In the genomic region with DNA sequence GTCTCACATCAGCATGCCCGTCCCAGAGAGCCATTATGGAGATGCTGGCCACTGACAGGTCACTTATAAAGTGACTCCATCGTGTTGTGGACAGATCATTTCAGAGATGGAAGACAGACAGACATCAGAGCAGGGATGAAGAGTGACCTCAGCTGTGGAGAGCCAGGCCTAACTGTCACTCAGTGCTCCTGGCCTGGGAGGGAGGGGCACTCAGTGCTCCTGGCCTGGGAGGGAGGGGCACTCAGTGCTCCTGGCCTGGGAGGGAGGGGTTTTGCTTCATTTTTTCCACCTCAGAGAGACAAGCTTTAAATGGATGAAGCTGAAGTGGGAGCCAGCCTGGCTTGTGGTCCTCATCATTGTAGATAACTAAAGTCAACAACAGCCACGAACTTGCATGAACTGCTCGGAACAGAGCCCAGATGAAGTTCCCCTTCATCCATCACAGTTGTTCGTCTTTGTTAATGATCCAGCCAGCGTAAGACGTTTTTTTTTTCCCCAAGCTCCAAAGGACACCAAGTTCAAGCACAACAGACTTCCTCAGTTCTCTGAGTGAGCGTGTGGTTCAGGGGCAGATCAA, we compare ENCODE assay signal across 13 mouse cellular contexts.
A peak's percentile ranks its signal among the peaks of the same experiment; 100 is the strongest.
DNase-seq lines count a peak whose midpoint lies in the region; ATAC-seq and TF ChIP-seq lines count a peak whose summit lies in the region.
"Had no signal": no experiment of that assay in that cellular context is flagged by ENCODE, and none has a peak within 500 bp of the region (broad histone marks: within the 10 kb centered on the region; RNA-seq: fewer than 3 reads in every experiment).

No protein-coding gene starts in this region.

- intact Hi-C loops in gastrocnemius, postnatal 14 days (cut with DNase I; ENCODE audit: low total_unique reads): loop anchor here (10.0 kb wide), 2 partner anchors 93 to 107 kb away; partner anchors contain the start of gene S1pr3

- H3K27me3 ChIP-seq in lung, embryonic 14.5 days (ENCODE audit: insufficient read depth, low read length): no peaks in the 10 kb centered on the region
- no peaks in the 10 kb centered on the region for H3K27me3 ChIP-seq in heart, embryonic 10.5 days (ENCODE audit: insufficient read depth, poor library complexity, severe bottlenecking)
- H3K27me3 ChIP-seq in kidney, embryonic 14.5 days (ENCODE audit: control insufficient read depth, insufficient read depth, low read length): no peaks in the 10 kb centered on the region
- H3K27me3 ChIP-seq: CH12.LX had no signal

- TF ChIP-seq CTCF in lung, embryonic 14.5 days (IDR thresholded peaks at IDR 0.05; ENCODE audit: low read depth): no peak
- TF ChIP-seq CTCF in lung, adult 2 months (IDR thresholded peaks at IDR 0.05; ENCODE audit: insufficient read depth, low read length): no peak

- no peaks in the 10 kb centered on the region for H3K36me3 ChIP-seq in lung, embryonic 14.5 days (ENCODE audit: insufficient read depth)
- no peaks in the 10 kb centered on the region for H3K36me3 ChIP-seq in heart, embryonic 10.5 days
- no peaks in the 10 kb centered on the region for H3K36me3 ChIP-seq in kidney, embryonic 14.5 days (ENCODE audit: control insufficient read depth, insufficient read depth, low read length)

- no peak for TF ChIP-seq POLR2A in lung, adult 2 months (IDR thresholded peaks at IDR 0.05; ENCODE audit: borderline replicate concordance, extremely low read depth, low read depth, low read length)

- H3K4me2 ChIP-seq in lung, embryonic 14.5 days: no peak overlapping the region
- H3K4me2 ChIP-seq in kidney, embryonic 14.5 days (replicated peaks; ENCODE audit: low read depth, low read length): no peak overlapping the region

- no peaks in the 10 kb centered on the region for H3K9me3 ChIP-seq in lung, embryonic 14.5 days (ENCODE audit: low read depth, low read length)
- H3K9me3 ChIP-seq in heart, embryonic 10.5 days: no peaks in the 10 kb centered on the region
- no peaks in the 10 kb centered on the region for H3K9me3 ChIP-seq in kidney, embryonic 14.5 days (ENCODE audit: control insufficient read depth, low read length)

- 8% methylated on average over 8 of the region's 8 CpGs for WGBS in lung, embryonic 14.5 days
- 42% methylated on average over 8 of the region's 8 CpGs for WGBS in lung, adult 2 months
- 41% methylated on average over 8 of the region's 8 CpGs for WGBS in heart, embryonic 10.5 days
- WGBS in kidney, embryonic 14.5 days: 28% methylated on average over 8 of the region's 8 CpGs

- peak overlapping the region; percentile 82 for H3K27ac ChIP-seq in lung, embryonic 14.5 days (ENCODE audit: low read depth)
- H3K27ac ChIP-seq in heart, embryonic 10.5 days: peak overlapping the region; percentile 65; the same call in 1 of the 2 replicates
- peak overlapping the region; percentile 91 for H3K27ac ChIP-seq in kidney, embryonic 14.5 days (ENCODE audit: low read depth, low read length)
- H3K27ac ChIP-seq: left cerebral cortex, adult 2 months; macrophage had no signal

- no peak overlapping the region for H3K9ac ChIP-seq in lung, embryonic 14.5 days
- no peak overlapping the region for H3K9ac ChIP-seq in kidney, embryonic 14.5 days (ENCODE audit: low read depth, low read length)

- ATAC-seq in lung, embryonic 14.5 days (ENCODE audit: insufficient read depth): peak; percentile 32
- no peak; the same call in 1 of the 2 replicates for ATAC-seq in kidney, embryonic 14.5 days (ENCODE audit: low FRiP score, low TSS enrichment)

- peaks cover 36% of the 10 kb centered on the region for H3K4me1 ChIP-seq in lung, embryonic 14.5 days (ENCODE audit: insufficient read depth)
- H3K4me1 ChIP-seq in lung, adult 2 months (ENCODE audit: control insufficient read depth, insufficient read depth, low read length): 0 out of 2 replicates have a peak, but pooled peaks cover 5% of the 10 kb centered on the region
- peaks cover 53% of the 10 kb centered on the region for H3K4me1 ChIP-seq in heart, embryonic 10.5 days
- peaks cover 43% of the 10 kb centered on the region for H3K4me1 ChIP-seq in kidney, embryonic 14.5 days (ENCODE audit: control insufficient read depth, insufficient read depth, low read length)

- DNase-seq in lung, embryonic 14.5 days: peak; percentile 88
- DNase-seq in lung, adult 2 months: no peak
- no peak for DNase-seq in heart, embryonic 10.5 days (ENCODE audit: low spot score)
- DNase-seq in lung, postnatal 25 days (ENCODE audit: low spot score): peak; percentile 42
- no peak for DNase-seq in gastrocnemius, postnatal 14 days
- no peak for DNase-seq in adrenal gland, postnatal 10 days
- DNase-seq in frontal cortex, adult 2 months (ENCODE audit: extremely low spot score in 1 of 2, low spot score in 1 of 2): no peak
- DNase-seq: thymus, postnatal 4 days had no signal

- no peak overlapping the region for H3K4me3 ChIP-seq in lung, embryonic 14.5 days (ENCODE audit: low read depth, low read length)
- no peak overlapping the region for H3K4me3 ChIP-seq in lung, adult 2 months (replicated peaks; ENCODE audit: extremely low read depth, low read depth, low read length)
- H3K4me3 ChIP-seq in heart, embryonic 10.5 days: no peak overlapping the region
- H3K4me3 ChIP-seq in kidney, embryonic 14.5 days (ENCODE audit: low read length): no peak overlapping the region
- H3K4me3 ChIP-seq: erythroblast, embryonic 14.5 days; left cerebral cortex, adult 2 months had no signal

Comparison
In these comparisons a context has a peak if more than half of its experiments do, and no peak if none do; other contexts are left out.
1. DNase-seq: peak in lung, embryonic 14.5 days (single experiment) and lung, postnatal 25 days (single experiment); none in lung, adult 2 months (single experiment), heart, embryonic 10.5 days (single experiment), gastrocnemius, postnatal 14 days (single experiment), adrenal gland, postnatal 10 days (single experiment) and frontal cortex, adult 2 months (0 of 2).
2. Peak in every context shown above with its lines, with median percentiles within 50 percentile points of each other: H3K27ac ChIP-seq.